Mouse (Mus musculus) bone marrow, adult 2 months (tissue): ENCODE data around the gene Sox6. TPM values are rescaled to one million over a fixed set of nuclear protein-coding genes. Genes with fewer than 3 reads are reported as not detected.
"Not testable (repeated sequence)": the region's sequence is repeated elsewhere in the genome, so short reads cannot be mapped to it uniquely, and the experiment has no call there.

ENCODE experiments used
- H3K27ac ChIP-seq: fragments of 200-500 bp; 2 replicates; pipeline ENCODE4 v1.5.1; 2012; ENCODE audit warnings: low read depth, mild to moderate bottlenecking, control low read depth, inconsistent platforms, low read length; ENCODE audit not compliant: control insufficient read depth, poor library complexity, insufficient read depth
- H3K4me1 ChIP-seq: fragments of 200-500 bp; 2 replicates; pipeline ENCODE4 v1.6.1; 2011; ENCODE audit warnings: low read length; ENCODE audit not compliant: control insufficient read depth, insufficient read depth
- H3K4me3 ChIP-seq: fragments of 200-500 bp; replicated peaks from 2 replicates; pipeline ENCODE3; 2011; ENCODE audit warnings: mild to moderate bottlenecking, low read depth, low read length, control low read depth; ENCODE audit not compliant: control insufficient read depth
- CTCF ChIP-seq: fragments of 200-500 bp; IDR thresholded peaks from 2 replicates; pipeline ENCODE4 v1.5.1; 2011; ENCODE audit warnings: low read length, control low read depth; ENCODE audit not compliant: control insufficient read depth, insufficient read depth
- POLR2A ChIP-seq: fragments of 200-500 bp; IDR thresholded peaks from 2 replicates; pipeline ENCODE4 v1.6.1; 2011; ENCODE audit warnings: low read depth, mild to moderate bottlenecking, control low read depth, low read length, borderline replicate concordance; ENCODE audit not compliant: control insufficient read depth
- WGBS: fragments of 180-500 bp; shearing (Covaris S2); methylation state at CpG from one replicate; pipeline ENCODE4 v1.1.7; 2018; 5-methylcytosine and 5-hydroxymethylcytosine counted together
- polyA plus RNA-seq: library from polyadenylated mRNA; stranded (reverse); fragments of >200 nt; gene quantifications from 2 replicates; pipeline ENCODE4 v1.2.4, GENCODE M21; 2011; ENCODE audit warnings: low replicate concordance; ENCODE audit not compliant: missing spikeins, insufficient read depth, insufficient read length

Sox6 gene
- polyA plus RNA-seq, 1 experiment, result 33.0 TPM

GRCm38 (mm10) chr7:115624451-115624850, 414.1 kb downstream of the Sox6 start:
- Histone ChIP-seq H3K4me3 (no peak overlapping the region), H3K27ac (no peak overlapping the region), H3K4me1 (no peaks in the 10 kb centered on the region)
- WGBS, result 86% methylated on average over 5 of the region's 5 CpGs
- TF ChIP-seq CTCF, result no peak
- no peak for TF ChIP-seq POLR2A

GRCm38 (mm10) chr7:115615697-115616237, 422.8 kb downstream of the Sox6 start:
- 2% methylated on average over 10 of the region's 10 CpGs for WGBS
- Histone ChIP-seq H3K4me1 (peaks cover 1% of the 10 kb centered on the region; the same call in 1 of the 2 replicates), H3K4me3 (no peak overlapping the region), H3K27ac (no peak overlapping the region)
- TF ChIP-seq CTCF (no peak), POLR2A (no peak)

GRCm38 (mm10) chr7:115607485-115607884, 431.1 kb downstream of the Sox6 start:
- no peak overlapping the region for H3K4me3 ChIP-seq
- no peak for TF ChIP-seq POLR2A
- TF ChIP-seq CTCF, result no peak
- no peak overlapping the region for H3K27ac ChIP-seq
- WGBS, result 85% methylated on average over 1 of the region's 1 CpGs
- peaks cover under 1% of the 10 kb centered on the region; the same call in 1 of the 2 replicates for H3K4me1 ChIP-seq

- not testable (repeated sequence) for H3K4me3 ChIP-seq, H3K4me1 ChIP-seq, H3K27ac ChIP-seq
- 87% methylated on average over 3 of the region's 3 CpGs for WGBS
Measured at GRCm38 (mm10) chr7:115606125-115606524, 432.5 kb downstream of the Sox6 start.

GRCm38 (mm10) chr7:115604883-115605282, 433.7 kb downstream of the Sox6 start:
- 89% methylated on average over 7 of the region's 7 CpGs for WGBS
- no peak overlapping the region for H3K4me3 ChIP-seq
- H3K4me1 ChIP-seq, result no peaks in the 10 kb centered on the region
- no peak for TF ChIP-seq POLR2A
- no peak for TF ChIP-seq CTCF
- no peak overlapping the region for H3K27ac ChIP-seq

GRCm38 (mm10) chr7:115597376-115597775, 441.2 kb downstream of the Sox6 start:
- Histone ChIP-seq H3K4me1 (no peaks in the 10 kb centered on the region), H3K27ac (no peak overlapping the region), H3K4me3 (no peak overlapping the region)
- TF ChIP-seq CTCF (no peak), POLR2A (no peak)
- 91% methylated on average over 6 of the region's 6 CpGs for WGBS

- no peak for TF ChIP-seq POLR2A
- no peak for TF ChIP-seq CTCF
- 92% methylated on average over 7 of the region's 7 CpGs for WGBS
Measured at GRCm38 (mm10) chr7:115580461-115580860, 458.1 kb downstream of the Sox6 start.

GRCm38 (mm10) chr7:115579826-115580225, 458.8 kb downstream of the Sox6 start:
- H3K4me3 ChIP-seq, result no peak overlapping the region
- H3K4me1 ChIP-seq, result no peaks in the 10 kb centered on the region
- no peak for TF ChIP-seq CTCF
- TF ChIP-seq POLR2A, result no peak
- no peak overlapping the region for H3K27ac ChIP-seq
- WGBS, result 88% methylated on average over 3 of the region's 3 CpGs

More at GRCm38 (mm10) chr7:115580461-115580860, 458.1 kb downstream of the Sox6 start:
- no peak overlapping the region for H3K27ac ChIP-seq
- H3K4me1 ChIP-seq, result no peaks in the 10 kb centered on the region
- H3K4me3 ChIP-seq, result no peak overlapping the region

GRCm38 (mm10) chr7:115576387-115576786, 462.2 kb downstream of the Sox6 start:
- TF ChIP-seq POLR2A, result no peak
- TF ChIP-seq CTCF, result no peak
- no peak overlapping the region for H3K4me3 ChIP-seq
- no peaks in the 10 kb centered on the region for H3K4me1 ChIP-seq
- H3K27ac ChIP-seq, result no peak overlapping the region
- WGBS, result 81% methylated on average over 1 of the region's 1 CpGs
